Mouse (Mus musculus): ENCODE measurements around the gene Slc38a2. TPM values are rescaled to one million over a fixed set of nuclear protein-coding genes. Genes with fewer than 3 reads are reported as not detected.

The Slc38a2 gene
- polyA plus RNA-seq, 1 experiment = 158 TPM

GRCm38 (mm10) chr15:96691381-96691780 lies 8.1 kb downstream of the Slc38a2 start:
- no peak overlapping the region for H3K4me3 ChIP-seq (ENCODE audit: low read depth, low read length)
- TF ChIP-seq CTCF (IDR thresholded peaks at IDR 0.05; ENCODE audit: low read depth, low read length) (no peak), POLR2A (IDR thresholded peaks at IDR 0.05; ENCODE audit: insufficient read depth, low read length) (no peak), EP300 (IDR thresholded peaks at IDR 0.05; ENCODE audit: insufficient read depth, low read depth, low read length) (no peak)
- no peak overlapping the region for H3K9ac ChIP-seq (ENCODE audit: low read depth, poor library complexity, severe bottlenecking)
- no peak overlapping the region for H3K27ac ChIP-seq (ENCODE audit: insufficient read depth, low read length)
- no peaks in the 10 kb centered on the region for H3K27me3 ChIP-seq (ENCODE audit: control insufficient read depth, insufficient read depth, low read length, poor library complexity, severe bottlenecking)
- H3K4me1 ChIP-seq (ENCODE audit: control insufficient read depth, insufficient read depth, low read length) = no peaks in the 10 kb centered on the region
- no peaks in the 10 kb centered on the region for H3K9me3 ChIP-seq (replicated peaks; ENCODE audit: control insufficient read depth, insufficient read depth, low read length, poor library complexity, severe bottlenecking)
- H3K36me3 ChIP-seq (ENCODE audit: control insufficient read depth, insufficient read depth, low read length, poor library complexity, severe bottlenecking) = peaks cover 87% of the 10 kb centered on the region

- Histone ChIP-seq H3K36me3 (ENCODE audit: control insufficient read depth, insufficient read depth, low read length, poor library complexity, severe bottlenecking) (peaks cover 81% of the 10 kb centered on the region), H3K4me3 (ENCODE audit: low read depth, low read length) (no peak overlapping the region)
- no peak for TF ChIP-seq POLR2A (IDR thresholded peaks at IDR 0.05; ENCODE audit: insufficient read depth, low read length)
- TF ChIP-seq CTCF (IDR thresholded peaks at IDR 0.05; ENCODE audit: low read depth, low read length) = no peak
- TF ChIP-seq EP300 (IDR thresholded peaks at IDR 0.05; ENCODE audit: insufficient read depth, low read depth, low read length) = no peak
Measured at GRCm38 (mm10) chr15:96690829-96691228, 8.7 kb downstream of the Slc38a2 start.

DNA sequence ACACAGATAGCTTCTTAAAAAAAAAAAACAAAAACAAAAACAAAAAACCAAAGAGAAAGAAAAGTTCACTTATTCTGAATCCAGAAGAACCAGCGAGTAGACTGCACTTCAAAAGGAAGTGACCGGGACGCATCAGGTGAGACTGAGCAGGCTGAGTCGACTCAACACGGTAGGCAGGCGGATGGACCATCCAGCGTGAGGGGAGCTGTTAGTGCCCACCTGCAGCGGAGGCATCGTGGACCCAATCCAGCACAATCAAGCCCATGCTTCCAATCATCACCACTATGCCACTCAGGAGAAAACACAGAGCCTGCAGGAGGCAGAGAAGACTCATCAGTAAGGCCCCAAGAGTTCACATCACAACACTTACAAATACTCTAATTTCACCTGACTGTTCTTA lies 9.6 kb downstream of the Slc38a2 start:
- no peaks in the 10 kb centered on the region for H3K27me3 ChIP-seq (ENCODE audit: control insufficient read depth, insufficient read depth, low read length, poor library complexity, severe bottlenecking)
- no peak overlapping the region for H3K27ac ChIP-seq (ENCODE audit: insufficient read depth, low read length)
- no peak for TF ChIP-seq EP300 (IDR thresholded peaks at IDR 0.05; ENCODE audit: insufficient read depth, low read depth, low read length)
- H3K4me1 ChIP-seq (ENCODE audit: control insufficient read depth, insufficient read depth, low read length) = no peaks in the 10 kb centered on the region
- no peak overlapping the region for H3K4me3 ChIP-seq (ENCODE audit: low read depth, low read length)
- peaks cover 72% of the 10 kb centered on the region for H3K36me3 ChIP-seq (ENCODE audit: control insufficient read depth, insufficient read depth, low read length, poor library complexity, severe bottlenecking)
- no peaks in the 10 kb centered on the region for H3K9me3 ChIP-seq (replicated peaks; ENCODE audit: control insufficient read depth, insufficient read depth, low read length, poor library complexity, severe bottlenecking)
- H3K9ac ChIP-seq (ENCODE audit: low read depth, poor library complexity, severe bottlenecking) = no peak overlapping the region

More at GRCm38 (mm10) chr15:96690829-96691228, 8.7 kb downstream of the Slc38a2 start:
- H3K9me3 ChIP-seq (replicated peaks; ENCODE audit: control insufficient read depth, insufficient read depth, low read length, poor library complexity, severe bottlenecking) = no peaks in the 10 kb centered on the region
- no peaks in the 10 kb centered on the region for H3K4me1 ChIP-seq (ENCODE audit: control insufficient read depth, insufficient read depth, low read length)
- no peaks in the 10 kb centered on the region for H3K27me3 ChIP-seq (ENCODE audit: control insufficient read depth, insufficient read depth, low read length, poor library complexity, severe bottlenecking)
- no peak overlapping the region for H3K9ac ChIP-seq (ENCODE audit: low read depth, poor library complexity, severe bottlenecking)
- H3K27ac ChIP-seq (ENCODE audit: insufficient read depth, low read length) = no peak overlapping the region

DNA sequence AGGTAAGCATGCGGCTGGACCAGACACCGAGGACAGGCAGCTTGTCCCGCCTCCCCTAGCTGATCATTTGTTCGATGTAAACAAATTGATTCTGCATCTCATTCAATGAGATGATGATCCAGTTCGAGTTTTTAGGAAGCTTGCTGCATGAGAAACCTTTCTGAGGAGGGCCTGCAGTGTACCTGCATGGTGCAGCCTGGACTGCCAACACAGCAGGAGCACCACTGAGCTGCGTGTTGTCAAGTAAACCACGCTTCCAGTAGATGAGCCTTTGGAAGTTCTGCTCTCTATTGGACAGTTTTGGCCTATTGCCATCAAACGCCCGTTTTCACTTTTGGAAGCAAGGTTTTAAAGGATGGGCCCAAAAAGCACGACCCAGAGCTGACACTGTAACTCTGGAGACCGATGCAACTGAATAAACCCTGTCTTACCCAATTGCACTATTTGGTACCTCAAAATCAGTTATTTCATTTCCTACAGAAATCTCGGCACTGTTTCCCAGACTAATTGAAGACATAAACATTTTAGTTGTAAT lies 10.7 kb downstream of the Slc38a2 start:
- Histone ChIP-seq H3K4me3 (ENCODE audit: low read depth, low read length) (no peak overlapping the region), H3K36me3 (ENCODE audit: control insufficient read depth, insufficient read depth, low read length, poor library complexity, severe bottlenecking) (peaks cover 62% of the 10 kb centered on the region), H3K27me3 (ENCODE audit: control insufficient read depth, insufficient read depth, low read length, poor library complexity, severe bottlenecking) (no peaks in the 10 kb centered on the region), H3K27ac (ENCODE audit: insufficient read depth, low read length) (no peak overlapping the region), H3K9ac (ENCODE audit: low read depth, poor library complexity, severe bottlenecking) (no peak overlapping the region), H3K4me1 (ENCODE audit: control insufficient read depth, insufficient read depth, low read length) (no peaks in the 10 kb centered on the region), H3K9me3 (replicated peaks; ENCODE audit: control insufficient read depth, insufficient read depth, low read length, poor library complexity, severe bottlenecking) (no peaks in the 10 kb centered on the region)
- TF ChIP-seq POLR2A (IDR thresholded peaks at IDR 0.05; ENCODE audit: insufficient read depth, low read length) (no peak), CTCF (IDR thresholded peaks at IDR 0.05; ENCODE audit: low read depth, low read length) (no peak), EP300 (IDR thresholded peaks at IDR 0.05; ENCODE audit: insufficient read depth, low read depth, low read length) (no peak)

GRCm38 (mm10) chr15:96688036-96688435 lies 11.5 kb downstream of the Slc38a2 start:
- Histone ChIP-seq H3K27me3 (ENCODE audit: control insufficient read depth, insufficient read depth, low read length, poor library complexity, severe bottlenecking) (no peaks in the 10 kb centered on the region), H3K4me3 (ENCODE audit: low read depth, low read length) (no peak overlapping the region)
- TF ChIP-seq POLR2A (IDR thresholded peaks at IDR 0.05; ENCODE audit: insufficient read depth, low read length) = no peak
- TF ChIP-seq EP300 (IDR thresholded peaks at IDR 0.05; ENCODE audit: insufficient read depth, low read depth, low read length) = no peak
- no peak for TF ChIP-seq CTCF (IDR thresholded peaks at IDR 0.05; ENCODE audit: low read depth, low read length)

GRCm38 (mm10) chr15:96687366-96687765 lies 12.2 kb downstream of the Slc38a2 start:
- no peaks in the 10 kb centered on the region for H3K4me1 ChIP-seq (ENCODE audit: control insufficient read depth, insufficient read depth, low read length)
- TF ChIP-seq EP300 (IDR thresholded peaks at IDR 0.05; ENCODE audit: insufficient read depth, low read depth, low read length) = no peak
- TF ChIP-seq POLR2A (IDR thresholded peaks at IDR 0.05; ENCODE audit: insufficient read depth, low read length) = no peak
- no peak for TF ChIP-seq CTCF (IDR thresholded peaks at IDR 0.05; ENCODE audit: low read depth, low read length)
- no peak overlapping the region for H3K4me3 ChIP-seq (ENCODE audit: low read depth, low read length)
- peaks cover 47% of the 10 kb centered on the region for H3K36me3 ChIP-seq (ENCODE audit: control insufficient read depth, insufficient read depth, low read length, poor library complexity, severe bottlenecking)
- no peak overlapping the region for H3K9ac ChIP-seq (ENCODE audit: low read depth, poor library complexity, severe bottlenecking)
- H3K9me3 ChIP-seq (replicated peaks; ENCODE audit: control insufficient read depth, insufficient read depth, low read length, poor library complexity, severe bottlenecking) = no peaks in the 10 kb centered on the region
- no peaks in the 10 kb centered on the region for H3K27me3 ChIP-seq (ENCODE audit: control insufficient read depth, insufficient read depth, low read length, poor library complexity, severe bottlenecking)
- no peak overlapping the region for H3K27ac ChIP-seq (ENCODE audit: insufficient read depth, low read length)

More at GRCm38 (mm10) chr15:96688036-96688435, 11.5 kb downstream of the Slc38a2 start:
- H3K27ac ChIP-seq (ENCODE audit: insufficient read depth, low read length) = no peak overlapping the region
- H3K9me3 ChIP-seq (replicated peaks; ENCODE audit: control insufficient read depth, insufficient read depth, low read length, poor library complexity, severe bottlenecking) = no peaks in the 10 kb centered on the region
- no peaks in the 10 kb centered on the region for H3K4me1 ChIP-seq (ENCODE audit: control insufficient read depth, insufficient read depth, low read length)
- no peak overlapping the region for H3K9ac ChIP-seq (ENCODE audit: low read depth, poor library complexity, severe bottlenecking)
- peaks cover 53% of the 10 kb centered on the region for H3K36me3 ChIP-seq (ENCODE audit: control insufficient read depth, insufficient read depth, low read length, poor library complexity, severe bottlenecking)
